Mouse (Mus musculus): ENCODE measurements at regions not wholly inside any gene's neighbourhood (a gene's known extent, or its start where the extent isn't known, plus 50 kb on each side); places are given as distances from the start of the nearest gene placed in this dataset.

DNA sequence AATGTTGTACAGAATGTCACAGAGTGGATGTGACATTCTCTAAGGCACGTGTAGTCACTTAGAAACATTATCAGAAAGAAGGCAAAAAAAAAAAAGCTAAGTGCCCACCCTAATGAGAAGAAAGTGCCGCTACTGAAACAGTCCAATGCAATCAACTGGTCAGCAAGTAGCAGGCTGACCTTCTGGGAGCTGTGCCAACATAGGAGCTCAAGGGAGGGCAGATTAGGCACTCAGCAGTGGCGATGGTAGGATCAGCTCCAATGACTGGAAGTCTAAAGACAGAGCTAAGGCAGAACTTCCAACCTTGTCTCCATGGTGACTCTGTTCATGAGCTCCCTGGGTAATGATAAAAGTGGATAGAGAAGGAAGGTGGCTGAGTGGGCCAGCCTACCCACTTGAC is 60.8 kb downstream of the Foxd1 start:
- TF ChIP-seq CTCF (IDR thresholded peaks at IDR 0.05; ENCODE audit: control insufficient read depth, insufficient read depth, insufficient read length): no peak
- TF ChIP-seq MYOG (IDR thresholded peaks at IDR 0.05; ENCODE audit: control insufficient read depth, extremely low read depth, insufficient read length): no peak
- TF ChIP-seq MAX (IDR thresholded peaks at IDR 0.05): no peak
- no peak for TF ChIP-seq FOSL1 (IDR thresholded peaks at IDR 0.05; ENCODE audit: insufficient read depth, low read length, poor library complexity, severe bottlenecking)
- TF ChIP-seq MYOD1 (IDR thresholded peaks at IDR 0.05; ENCODE audit: control insufficient read depth, insufficient read length, low read depth): no peak
- TF ChIP-seq USF1 (IDR thresholded peaks at IDR 0.05; ENCODE audit: low read depth): no peak

Data from C2C12 (cell line).